Mouse (Mus musculus) C2C12 (cell line): ENCODE measurements around the gene Samd4. TPM values are rescaled to one million over a fixed set of nuclear protein-coding genes. Genes with fewer than 3 reads are reported as not detected.

Source experiments
- H3K27me3 ChIP-seq: one replicate; pipeline ENCODE4 v1.6.1; 2011; ENCODE audit not compliant: control insufficient read depth, insufficient read depth, insufficient read length
- H3K36me3 ChIP-seq: one replicate; pipeline ENCODE4 v1.6.1; 2011; ENCODE audit not compliant: control insufficient read depth, insufficient read depth
- H3K4me3 ChIP-seq: one replicate; pipeline ENCODE4 v1.5.1; 2011; ENCODE audit warnings: mild to moderate bottlenecking, control low read depth; ENCODE audit not compliant: poor library complexity, insufficient read depth, severe bottlenecking
- H3K79me2 ChIP-seq: one replicate; pipeline ENCODE4 v1.6.1; 2011; ENCODE audit not compliant: control insufficient read depth, insufficient read depth
- H3K79me3 ChIP-seq: one replicate; pipeline ENCODE4 v1.6.1; 2011; ENCODE audit warnings: low read depth, control low read depth
- H3ac ChIP-seq: one replicate; pipeline ENCODE3; 2011; ENCODE audit warnings: low read depth; ENCODE audit not compliant: control insufficient read depth, insufficient read length
- CEBPB ChIP-seq: IDR thresholded peaks from one replicate; pipeline ENCODE4 v1.6.1; 2011; ENCODE audit warnings: low read depth, mild to moderate bottlenecking, control low read depth, moderate library complexity
- CTCF ChIP-seq: IDR thresholded peaks from one replicate; pipeline ENCODE4 v1.5.1; 2011; ENCODE audit not compliant: control insufficient read depth, insufficient read depth, insufficient read length
- FOSL1 ChIP-seq: IDR thresholded peaks from one replicate; pipeline ENCODE4 v1.8.0; 2011; ENCODE audit warnings: mild to moderate bottlenecking, low read length; ENCODE audit not compliant: poor library complexity, insufficient read depth, severe bottlenecking
- MAX ChIP-seq: IDR thresholded peaks from one replicate; pipeline ENCODE4 v1.6.1; 2011; ENCODE audit warnings: mild to moderate bottlenecking, control low read depth
- MYOD1 ChIP-seq: IDR thresholded peaks from one replicate; pipeline ENCODE4 v1.6.1; 2011; ENCODE audit warnings: low read depth; ENCODE audit not compliant: control insufficient read depth, insufficient read length
- MYOG ChIP-seq: IDR thresholded peaks from one replicate; pipeline ENCODE4 v1.6.1; 2011; ENCODE audit not compliant: control insufficient read depth, insufficient read length; ENCODE audit errors: extremely low read depth
- USF1 ChIP-seq: IDR thresholded peaks from one replicate; pipeline ENCODE4 v1.6.1; 2011; ENCODE audit warnings: low read depth, mild to moderate bottlenecking, control low read depth, moderate library complexity
- polyA plus RNA-seq: library from polyadenylated mRNA; unstranded; fragments of >200 nt; fragmentation: generic; extraction: Trizol; gene quantifications from one replicate; pipeline ENCODE4 v1.2.1, GENCODE M21; 2012; ENCODE audit warnings: missing spikeins

Gene Samd4
- polyA plus RNA-seq, 1 experiment, result 9.9 TPM

DNA sequence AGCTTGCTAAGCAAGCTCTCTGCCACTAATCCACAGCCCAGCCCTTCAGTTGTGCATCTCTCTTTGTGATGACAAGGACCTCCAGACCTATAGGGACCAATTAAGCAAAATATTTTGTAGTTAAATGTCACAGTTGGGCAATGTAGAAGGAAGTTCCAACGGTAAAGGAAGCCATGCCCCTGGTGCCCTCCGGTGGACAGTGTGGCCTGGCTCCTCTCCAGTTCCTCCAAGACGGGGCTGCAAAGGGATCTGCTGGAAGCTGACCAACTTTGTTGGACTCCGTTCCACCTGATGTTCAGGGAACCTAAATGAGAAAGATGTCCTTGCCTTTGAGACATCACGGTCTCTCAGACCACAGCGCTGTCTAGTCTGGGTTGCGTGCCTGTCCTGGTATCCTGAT, 234.9 kb downstream of the Samd4 start:
- Histone ChIP-seq H3K79me2 (no peaks in the 10 kb centered on the region), H3K27me3 (no peaks in the 10 kb centered on the region), H3K4me3 (no peak overlapping the region), H3ac (no peak overlapping the region), H3K79me3 (no peaks in the 10 kb centered on the region), H3K36me3 (no peaks in the 10 kb centered on the region)
- TF ChIP-seq MAX (no peak), CEBPB (no peak), USF1 (no peak)

DNA sequence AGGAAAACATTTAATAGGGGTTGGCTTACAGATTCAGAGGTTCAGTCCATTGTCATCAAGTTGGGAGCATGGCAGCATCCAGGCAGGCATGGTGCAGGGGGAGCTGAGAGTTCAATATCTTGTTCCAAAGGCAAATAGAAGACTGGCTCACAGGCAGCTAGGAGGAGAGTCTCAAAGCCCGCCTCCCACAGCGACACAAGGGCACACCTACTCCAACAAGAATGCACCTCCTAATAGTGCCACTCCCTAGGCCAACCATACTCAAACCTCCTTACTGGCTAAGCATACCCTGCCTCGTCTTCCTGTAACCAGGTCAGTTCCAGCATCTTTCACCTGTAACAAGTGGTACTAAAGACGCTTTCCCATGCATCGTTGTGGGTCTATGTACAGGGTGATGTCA, 245.3 kb downstream of the Samd4 start:
- Histone ChIP-seq H3K79me3 (no peaks in the 10 kb centered on the region), H3ac (no peak overlapping the region), H3K36me3 (no peaks in the 10 kb centered on the region), H3K27me3 (no peaks in the 10 kb centered on the region), H3K79me2 (no peaks in the 10 kb centered on the region), H3K4me3 (no peak overlapping the region)
- TF ChIP-seq CEBPB (no peak), MYOG (no peak), USF1 (no peak), CTCF (no peak), MAX (no peak), FOSL1 (no peak), MYOD1 (no peak)

DNA sequence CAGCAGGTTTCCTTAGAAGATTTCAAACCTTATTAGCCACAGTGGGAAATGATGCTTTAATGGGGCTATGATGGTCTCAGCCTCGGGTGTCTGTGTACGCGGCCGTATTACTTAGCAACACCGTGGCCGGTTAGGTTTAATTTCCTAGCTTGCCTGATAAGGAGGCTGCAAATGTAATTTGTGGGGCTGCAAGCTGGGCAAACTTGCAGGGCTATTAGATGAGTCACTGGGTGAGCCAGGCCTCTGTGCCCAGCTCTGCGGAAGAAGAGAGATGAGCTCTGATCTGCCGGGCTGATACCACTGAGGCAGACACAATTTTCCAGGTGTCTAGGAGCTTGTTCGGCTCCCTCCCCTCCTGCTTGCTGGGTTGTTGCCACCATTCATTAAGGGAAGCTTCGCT, 251.3 kb downstream of the Samd4 start:
- H3K4me3 ChIP-seq, result no peak overlapping the region
- no peaks in the 10 kb centered on the region for H3K27me3 ChIP-seq
- H3K79me2 ChIP-seq, result no peaks in the 10 kb centered on the region
- no peaks in the 10 kb centered on the region for H3K79me3 ChIP-seq
- H3K36me3 ChIP-seq, result no peaks in the 10 kb centered on the region
- no peak overlapping the region for H3ac ChIP-seq
- TF ChIP-seq USF1, result no peak
- peak; percentile 26 for TF ChIP-seq FOSL1

DNA sequence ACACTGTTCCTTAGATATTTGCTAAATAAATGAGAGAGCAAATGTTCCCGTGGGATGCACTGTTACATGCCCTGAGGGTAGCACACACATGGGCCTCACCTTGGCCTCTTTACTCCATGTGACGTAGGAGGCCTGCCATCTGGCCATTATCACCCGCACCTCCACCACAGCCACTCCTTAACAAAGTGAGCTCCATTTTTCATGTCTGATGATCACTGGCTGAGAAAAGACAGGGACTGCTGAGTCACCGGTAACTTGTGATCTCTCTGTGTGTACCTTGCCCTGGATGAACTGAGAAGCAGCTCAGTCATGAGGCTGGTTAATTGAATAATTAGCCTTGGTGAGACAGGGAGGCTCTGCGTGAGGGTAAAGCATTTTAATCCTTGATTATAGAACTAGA, 254.0 kb downstream of the Samd4 start:
- no peak overlapping the region for H3ac ChIP-seq
- no peak overlapping the region for H3K4me3 ChIP-seq
- no peaks in the 10 kb centered on the region for H3K79me2 ChIP-seq
- no peaks in the 10 kb centered on the region for H3K27me3 ChIP-seq
- no peaks in the 10 kb centered on the region for H3K79me3 ChIP-seq
- H3K36me3 ChIP-seq, result no peaks in the 10 kb centered on the region
- no peak for TF ChIP-seq MYOG
- TF ChIP-seq USF1, result no peak
- TF ChIP-seq FOSL1, result no peak
- no peak for TF ChIP-seq CEBPB
- TF ChIP-seq MYOD1, result no peak
- TF ChIP-seq MAX, result no peak
- TF ChIP-seq CTCF, result no peak

DNA sequence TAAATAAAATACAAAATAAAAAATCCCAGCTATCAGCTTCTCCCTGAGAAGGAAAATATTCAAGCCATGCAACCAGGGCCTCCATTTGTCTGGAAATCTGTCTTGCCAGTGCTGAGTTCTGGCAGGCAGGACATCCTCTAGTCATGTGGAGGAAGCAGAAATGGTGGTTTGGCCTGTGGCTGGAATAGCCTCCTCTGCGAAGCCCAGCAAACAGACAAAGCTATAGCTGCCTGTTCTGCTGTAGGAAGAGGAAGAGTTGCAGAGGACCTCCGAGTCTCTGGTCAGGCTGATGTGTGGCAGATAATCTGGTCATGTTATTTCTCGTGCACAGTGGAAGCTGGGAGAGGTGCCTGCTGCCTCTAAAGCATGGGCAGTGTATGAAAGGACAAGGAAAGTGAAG, 256.2 kb downstream of the Samd4 start:
- TF ChIP-seq CEBPB, result no peak
- no peak for TF ChIP-seq MYOG

DNA sequence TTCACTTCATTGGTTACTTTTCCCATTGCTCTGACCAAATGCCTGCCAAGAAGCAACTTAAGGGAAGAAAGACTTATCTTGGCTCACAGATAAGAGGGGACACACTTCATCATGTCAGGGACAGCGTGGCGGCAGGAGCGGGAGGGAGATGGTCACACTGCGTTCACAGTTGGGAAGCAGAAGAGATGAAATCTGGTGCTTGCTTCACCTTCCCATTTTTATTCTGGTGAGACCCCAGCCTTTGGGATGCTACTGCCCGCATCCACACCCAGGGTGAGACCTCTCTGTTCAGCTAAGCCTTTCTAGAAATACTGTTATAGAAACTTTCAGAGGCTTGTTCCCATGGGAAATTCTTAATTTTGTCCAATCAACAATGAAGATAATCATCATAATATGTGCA, 261.7 kb downstream of the Samd4 start:
- Histone ChIP-seq H3K27me3 (no peaks in the 10 kb centered on the region), H3K4me3 (no peak overlapping the region), H3K36me3 (no peaks in the 10 kb centered on the region), H3K79me2 (no peaks in the 10 kb centered on the region), H3K79me3 (no peaks in the 10 kb centered on the region), H3ac (no peak overlapping the region)
- no peak for TF ChIP-seq CTCF
- no peak for TF ChIP-seq MAX
- TF ChIP-seq FOSL1, result no peak
- no peak for TF ChIP-seq MYOD1
- TF ChIP-seq CEBPB, result no peak
- TF ChIP-seq USF1, result no peak
- TF ChIP-seq MYOG, result no peak

More for the DNA sequence above, 256.2 kb downstream of the Samd4 start:
- Histone ChIP-seq H3K79me3 (no peaks in the 10 kb centered on the region), H3K36me3 (no peaks in the 10 kb centered on the region), H3K27me3 (no peaks in the 10 kb centered on the region), H3K79me2 (no peaks in the 10 kb centered on the region), H3K4me3 (no peak overlapping the region), H3ac (no peak overlapping the region)

DNA sequence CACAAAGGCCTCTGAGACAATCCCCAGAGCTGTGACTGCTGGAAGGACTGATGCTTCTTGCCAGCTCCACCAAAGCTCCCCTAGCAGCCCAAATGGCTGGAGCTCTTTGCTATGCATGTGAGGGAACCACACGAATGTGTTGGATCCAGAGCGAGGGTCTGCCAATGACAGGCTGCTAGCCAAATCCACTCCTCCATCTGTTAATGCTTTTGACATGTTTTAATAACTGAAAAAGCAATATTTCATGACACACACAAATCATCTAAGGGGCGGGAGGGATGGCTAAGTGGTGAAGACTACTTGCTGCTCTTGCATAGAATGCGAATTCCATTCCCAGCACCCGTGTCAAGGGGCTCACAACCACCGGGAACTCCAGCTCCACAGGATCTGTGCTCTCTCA, 268.7 kb downstream of the Samd4 start:
- Histone ChIP-seq H3K79me2 (no peaks in the 10 kb centered on the region), H3K4me3 (no peak overlapping the region), H3ac (no peak overlapping the region), H3K79me3 (no peaks in the 10 kb centered on the region), H3K27me3 (no peaks in the 10 kb centered on the region), H3K36me3 (no peaks in the 10 kb centered on the region)
- TF ChIP-seq MAX (no peak), CTCF (no peak), MYOG (no peak), CEBPB (no peak), MYOD1 (no peak), USF1 (no peak), FOSL1 (no peak)
